Mouse (Mus musculus): ENCODE measurements around the gene Efhc1. TPM values are rescaled to one million over a fixed set of nuclear protein-coding genes. Genes with fewer than 3 reads are reported as not detected.

Gene Efhc1
- 0.17 TPM for polyA plus RNA-seq (2017; shearing (Covaris generic))

GRCm38 (mm10) chr1:20951300-20951763 is at the start of gene Efhc1:
Gene Efhc1 (plus strand): TSS chr1:20951626.

Other genes starting within 250 kb of the Efhc1 start
- gene Il17a, start 220.7 kb upstream of the Efhc1 start, polyA plus RNA-seq (2017; shearing (Covaris generic)): not detected
- not detected for gene Il17f, start 161.0 kb upstream of the Efhc1 start, polyA plus RNA-seq (2017; shearing (Covaris generic))
- gene Mcm3, start 131.3 kb upstream of the Efhc1 start, polyA plus RNA-seq (2017; shearing (Covaris generic)): 33.6 TPM
- gene Paqr8, start 61.0 kb upstream of the Efhc1 start, polyA plus RNA-seq (2017; shearing (Covaris generic)): 2.0 TPM
- 2.8 TPM for gene Tram2, start 127.6 kb downstream of the Efhc1 start, polyA plus RNA-seq (2017; shearing (Covaris generic))

All from effector memory CD4-positive, alpha-beta T cell, adult 5 months (primary cell).